Mouse (Mus musculus) heart, embryonic 15.5 days (tissue): Measurements from ENCODE around the gene Kitl. TPM values are rescaled to one million over a fixed set of nuclear protein-coding genes. Genes with fewer than 3 reads are reported as not detected.

Experiments used
- ATAC-seq: fragments of 200-750 bp; cut with Nextera tagmentation; replicated peaks from 2 replicates; pipeline ENCODE4 v1.8.0; 2017; ENCODE audit warnings: low read depth, moderate TSS enrichment; ENCODE audit not compliant: insufficient number of reproducible peaks, insufficient read depth, low FRiP score
- H3K27ac ChIP-seq: fragments of 300-500 bp; sonication (generic); 2 replicates; pipeline ENCODE4 v1.5.1; 2015; ENCODE audit warnings: mild to moderate bottlenecking, inconsistent platforms
- H3K27me3 ChIP-seq: fragments of 300-500 bp; sonication (generic); 2 replicates; pipeline ENCODE4 v1.6.1; 2015; ENCODE audit warnings: inconsistent platforms
- H3K36me3 ChIP-seq: fragments of 300-500 bp; sonication (generic); 2 replicates; pipeline ENCODE4 v1.6.1; 2015; ENCODE audit warnings: mild to moderate bottlenecking, inconsistent platforms
- H3K4me1 ChIP-seq: fragments of 300-500 bp; sonication (generic); replicated peaks from 2 replicates; pipeline ENCODE4 v1.6.1; 2015; ENCODE audit warnings: inconsistent platforms
- H3K4me2 ChIP-seq: fragments of 300-500 bp; sonication (generic); 2 replicates; pipeline ENCODE4 v1.6.1; 2015; ENCODE audit warnings: inconsistent platforms, mild to moderate bottlenecking, moderate library complexity
- H3K4me3 ChIP-seq: fragments of 300-500 bp; sonication (generic); 2 replicates; pipeline ENCODE4 v1.5.1; 2015; ENCODE audit warnings: mild to moderate bottlenecking, inconsistent platforms
- H3K9ac ChIP-seq: fragments of 300-500 bp; sonication (generic); 2 replicates; pipeline ENCODE4 v1.6.1; 2015; ENCODE audit warnings: mild to moderate bottlenecking, inconsistent platforms
- H3K9me3 ChIP-seq: fragments of 300-500 bp; sonication (generic); replicated peaks from 2 replicates; pipeline ENCODE4 v1.6.1; 2016; ENCODE audit warnings: inconsistent platforms
- WGBS: fragments of 180-500 bp; shearing (Covaris S2); methylation state at CpG from one replicate; pipeline ENCODE4 v1.1.7; 2015; ENCODE audit warnings: mixed read lengths; 5-methylcytosine and 5-hydroxymethylcytosine counted together
- microRNA-seq: library from miRNA; unstranded; fragments of <30 nt; microRNA quantifications from one replicate; pipeline ENCODE4, GENCODE M21; 2016
- polyA plus RNA-seq: library from polyadenylated mRNA; unstranded; fragments of >200 nt; fragmentation: Nextera tagmentation; extraction: Ambion mirVana; gene quantifications from 2 replicates; pipeline ENCODE4 v1.2.1, GENCODE M21; 2015

Kitl gene
- polyA plus RNA-seq, 1 experiment from 2014 or later: 15.1 TPM

GRCm38 (mm10) chr10:100127837-100128743 is 112.7 kb downstream of the Kitl start:
- no peak for ATAC-seq
- Histone ChIP-seq H3K36me3 (no peaks in the 10 kb centered on the region), H3K9me3 (no peaks in the 10 kb centered on the region), H3K4me3 (no peak overlapping the region), H3K4me2 (no peak overlapping the region), H3K9ac (no peak overlapping the region), H3K4me1 (no peaks in the 10 kb centered on the region), H3K27me3 (no peaks in the 10 kb centered on the region), H3K27ac (no peak overlapping the region)
- WGBS: 68% methylated on average over 23 of the region's 23 CpGs

GRCm38 (mm10) chr10:100131657-100132056 is 116.2 kb downstream of the Kitl start:
- Histone ChIP-seq H3K27me3 (no peaks in the 10 kb centered on the region), H3K9ac (no peak overlapping the region), H3K27ac (no peak overlapping the region), H3K36me3 (no peaks in the 10 kb centered on the region), H3K9me3 (no peaks in the 10 kb centered on the region), H3K4me2 (no peak overlapping the region), H3K4me3 (no peak overlapping the region), H3K4me1 (no peaks in the 10 kb centered on the region)
- 79% methylated on average over 4 of the region's 4 CpGs for WGBS
- no peak for ATAC-seq

GRCm38 (mm10) chr10:100132304-100132703 is 116.9 kb downstream of the Kitl start:
- WGBS: 63% methylated on average over 1 of the region's 1 CpGs
- no peak overlapping the region for H3K9ac ChIP-seq
- no peak for ATAC-seq
- no peaks in the 10 kb centered on the region for H3K36me3 ChIP-seq
- H3K9me3 ChIP-seq: no peaks in the 10 kb centered on the region
- no peak overlapping the region for H3K4me3 ChIP-seq
- H3K27ac ChIP-seq: no peak overlapping the region
- H3K4me2 ChIP-seq: no peak overlapping the region
- no peaks in the 10 kb centered on the region for H3K4me1 ChIP-seq
- H3K27me3 ChIP-seq: no peaks in the 10 kb centered on the region

- whole genome bisulfite sequencing: 64% methylated on average over 3 of the region's 3 CpGs
- Histone ChIP-seq H3K4me2 (no peak overlapping the region), H3K9ac (no peak overlapping the region), H3K36me3 (no peaks in the 10 kb centered on the region), H3K4me3 (no peak overlapping the region), H3K27me3 (no peaks in the 10 kb centered on the region), H3K9me3 (no peaks in the 10 kb centered on the region), H3K4me1 (no peaks in the 10 kb centered on the region), H3K27ac (no peak overlapping the region)
- ATAC-seq: no peak
These were observed 123.1 kb downstream of the Kitl start for GRCm38 (mm10) chr10:100138552-100138951.

- WGBS: 89% methylated on average over 6 of the region's 6 CpGs
- no peak overlapping the region for H3K9ac ChIP-seq
- H3K27me3 ChIP-seq: no peaks in the 10 kb centered on the region
- 0 out of 2 replicates have a peak, but pooled peaks cover 4% of the 10 kb centered on the region for H3K4me1 ChIP-seq
- no peak for ATAC-seq
- H3K36me3 ChIP-seq: no peaks in the 10 kb centered on the region
- H3K27ac ChIP-seq: no peak overlapping the region
- no peaks in the 10 kb centered on the region for H3K9me3 ChIP-seq
- H3K4me2 ChIP-seq: no peak overlapping the region
- no peak overlapping the region for H3K4me3 ChIP-seq
These were observed 132.7 kb downstream of the Kitl start for GRCm38 (mm10) chr10:100148123-100148522.

Small RNA genes lying within 50 kb of the gene (microRNA-seq; reads per million reads assigned to microRNA genes)
- gene Gm22918 (not detected), gene Gm25287 (not detected)
